Mouse (Mus musculus): ENCODE measurements around the gene Suv39h2. TPM values are rescaled to one million over a fixed set of nuclear protein-coding genes. Genes with fewer than 3 reads are reported as not detected.

Suv39h2 gene
- 3.3 and 3.5 TPM in 2 replicates for polyA plus RNA-seq (2015; fragmentation: Nextera tagmentation; extraction: Ambion mirVana)

DNA sequence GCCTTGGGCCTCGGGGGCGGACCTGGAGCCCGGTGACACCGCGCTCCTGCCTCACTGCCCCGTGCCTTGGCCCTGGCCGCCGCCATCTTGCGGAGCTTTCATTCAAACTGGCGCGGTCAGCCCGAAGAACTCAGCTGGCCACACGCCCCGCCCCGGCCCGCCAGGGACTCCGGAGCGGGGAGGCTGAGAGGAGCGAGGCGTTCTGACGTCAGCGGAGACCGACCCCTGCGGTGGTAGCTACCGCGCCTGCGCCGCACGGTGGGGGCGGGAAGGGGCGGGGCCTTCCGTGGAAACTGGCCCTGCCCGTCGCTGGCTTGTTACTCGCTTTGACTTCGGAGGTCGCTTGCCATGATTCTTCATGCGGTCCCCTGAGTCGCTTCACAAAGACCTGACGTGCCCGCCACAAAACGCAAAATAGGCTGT, at the start of gene Suv39h2:
Gene Suv39h2 (minus strand): TSS at position 171 of the 423 bp plus-strand sequence.
- TF ChIP-seq CTCF (IDR thresholded peaks at IDR 0.05; ENCODE audit: low read depth) (no peak), EP300 (optimal IDR thresholded peaks at IDR 0.05) (no peak)
- no peaks in the 10 kb centered on the region for H3K36me3 ChIP-seq (ENCODE audit: control insufficient read depth, insufficient read depth, low read length)
- H3K4me1 ChIP-seq (replicated peaks; ENCODE audit: control insufficient read depth, insufficient read depth) = no peaks in the 10 kb centered on the region
- DNase-seq (ENCODE audit: low spot score) = peak; percentile 98
- peak within 1 kb of the TSS; percentile 95 for H3K4me3 ChIP-seq (ENCODE audit: low read depth, low read length)
- no peaks in the 10 kb centered on the region for H3K9me3 ChIP-seq (ENCODE audit: control insufficient read depth, low read length)
- ATAC-seq (ENCODE audit: low FRiP score, low TSS enrichment) = peak; percentile 99
- peak within 1 kb of the TSS; percentile 95 for H3K4me2 ChIP-seq (replicated peaks; ENCODE audit: low read depth)
- H3K9ac ChIP-seq (ENCODE audit: low read length) = peak within 1 kb of the TSS; percentile 69
- no peaks in the 10 kb centered on the region for H3K27me3 ChIP-seq (ENCODE audit: control insufficient read depth, insufficient read depth, low read length)
- under 1% methylated on average over 42 of the region's 42 CpGs for WGBS
- H3K27ac ChIP-seq (replicated peaks) = peak within 1 kb of the TSS; percentile 74

DNA sequence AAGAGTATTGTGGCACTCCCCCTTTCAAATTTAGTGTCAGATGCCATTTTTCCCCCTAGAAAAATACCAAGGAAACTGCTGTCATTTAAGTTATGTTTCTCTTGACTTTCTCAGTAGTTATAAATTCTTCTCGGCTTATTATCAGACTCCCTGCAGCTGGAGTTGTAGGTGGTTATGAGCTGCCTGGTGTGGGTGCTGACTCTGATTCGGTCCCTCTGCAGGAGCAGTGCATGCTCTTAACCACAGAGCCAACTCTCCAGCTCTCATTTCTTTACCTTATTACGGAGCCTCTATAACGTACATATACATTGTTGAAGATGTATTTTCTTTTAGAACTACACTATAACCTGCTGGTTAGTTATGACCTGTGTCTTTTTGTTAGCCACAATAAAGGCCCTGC, 47.7 kb upstream of the Suv39h2 start:
- Histone ChIP-seq H3K36me3 (ENCODE audit: control insufficient read depth, insufficient read depth, low read length) (no peaks in the 10 kb centered on the region), H3K9ac (ENCODE audit: low read length) (no peak overlapping the region), H3K4me3 (ENCODE audit: low read depth, low read length) (no peak overlapping the region), H3K9me3 (ENCODE audit: control insufficient read depth, low read length) (no peaks in the 10 kb centered on the region), H3K27ac (replicated peaks) (no peak overlapping the region), H3K4me1 (replicated peaks; ENCODE audit: control insufficient read depth, insufficient read depth) (no peaks in the 10 kb centered on the region), H3K4me2 (replicated peaks; ENCODE audit: low read depth) (no peak overlapping the region), H3K27me3 (ENCODE audit: control insufficient read depth, insufficient read depth, low read length) (no peaks in the 10 kb centered on the region)
- TF ChIP-seq EP300 (optimal IDR thresholded peaks at IDR 0.05) = no peak
- 73% methylated on average over 4 of the region's 4 CpGs for WGBS
- no peak for ATAC-seq (ENCODE audit: low FRiP score, low TSS enrichment)
- DNase-seq (ENCODE audit: low spot score) = no peak

DNA sequence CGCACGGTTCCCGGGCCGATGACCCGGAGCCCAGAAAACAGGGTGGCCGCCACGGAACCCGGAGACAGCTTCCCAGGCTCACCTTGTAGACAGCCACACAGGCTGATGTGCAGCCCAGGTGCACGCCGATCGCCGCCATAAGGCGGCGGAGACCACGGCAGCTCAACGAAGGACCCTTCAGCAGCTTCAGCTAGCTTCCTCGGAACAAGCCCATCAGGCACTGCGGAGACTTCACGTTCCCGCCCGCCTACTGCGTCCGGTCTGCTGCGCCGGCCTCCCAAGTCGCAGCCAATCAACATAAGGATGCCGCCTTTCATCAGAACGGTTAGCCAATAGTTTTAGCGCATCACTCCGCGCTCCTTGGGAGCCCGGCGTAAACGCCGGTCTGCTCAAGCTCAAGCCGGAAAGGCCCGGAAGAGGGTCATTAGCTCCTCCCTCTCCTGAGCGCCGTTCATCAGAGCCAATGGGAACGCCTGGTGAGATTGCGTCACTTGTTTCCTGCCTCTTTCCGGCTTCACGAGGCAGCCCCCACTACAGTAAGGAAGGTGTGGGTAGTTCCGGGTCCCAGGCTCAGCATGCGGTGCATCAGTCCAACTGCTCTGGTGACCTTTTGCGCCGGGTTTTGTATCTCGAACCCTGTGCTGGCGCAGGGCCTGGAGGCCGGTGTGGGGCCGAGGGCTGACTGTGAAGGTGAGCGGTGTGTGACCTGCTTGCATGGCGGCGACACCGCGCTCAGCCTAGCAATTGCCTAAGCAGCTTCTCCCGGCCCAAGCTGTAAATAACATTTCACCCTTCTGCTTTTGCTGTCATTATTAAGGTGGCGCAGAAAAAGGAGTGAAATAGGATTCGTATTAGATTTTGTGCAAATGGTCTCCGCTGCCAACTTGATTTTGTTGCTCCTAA, 38.0 kb upstream of the Suv39h2 start, which contains the start of the genes Gm45902, Hspa14 and Cdnf:
Gene Gm45902 (minus strand): TSS at position 239 of the 903 bp plus-strand sequence.
Gene Hspa14 (minus strand): TSS at position 263 of the 903 bp plus-strand sequence.
Gene Cdnf (plus strand): TSS at position 479 of the 903 bp plus-strand sequence.
- WGBS = under 1% methylated on average over 60 of the region's 60 CpGs
- no peaks in the 10 kb centered on the region for H3K4me1 ChIP-seq (replicated peaks; ENCODE audit: control insufficient read depth, insufficient read depth)
- peak within 1 kb of the TSS; percentile 71 for H3K4me3 ChIP-seq (ENCODE audit: low read depth, low read length)
- peak within 1 kb of the TSS; percentile 85 for H3K27ac ChIP-seq (replicated peaks)
- H3K4me2 ChIP-seq (replicated peaks; ENCODE audit: low read depth) = peak within 1 kb of the TSS; percentile 77
- ATAC-seq (ENCODE audit: low FRiP score, low TSS enrichment) (peak; percentile 100), DNase-seq (ENCODE audit: low spot score) (peak; percentile 96)
- no peaks in the 10 kb centered on the region for H3K9me3 ChIP-seq (ENCODE audit: control insufficient read depth, low read length)
- peak; percentile 33; the same call in 1 of the 2 replicates for TF ChIP-seq CTCF (IDR thresholded peaks at IDR 0.05; ENCODE audit: low read depth)
- TF ChIP-seq EP300 (optimal IDR thresholded peaks at IDR 0.05) = no peak
- peak within 1 kb of the TSS; percentile 77 for H3K9ac ChIP-seq (ENCODE audit: low read length)
- no peaks in the 10 kb centered on the region; the same call in 1 of the 2 replicates for H3K36me3 ChIP-seq (ENCODE audit: control insufficient read depth, insufficient read depth, low read length)
- no peaks in the 10 kb centered on the region for H3K27me3 ChIP-seq (ENCODE audit: control insufficient read depth, insufficient read depth, low read length)

DNA sequence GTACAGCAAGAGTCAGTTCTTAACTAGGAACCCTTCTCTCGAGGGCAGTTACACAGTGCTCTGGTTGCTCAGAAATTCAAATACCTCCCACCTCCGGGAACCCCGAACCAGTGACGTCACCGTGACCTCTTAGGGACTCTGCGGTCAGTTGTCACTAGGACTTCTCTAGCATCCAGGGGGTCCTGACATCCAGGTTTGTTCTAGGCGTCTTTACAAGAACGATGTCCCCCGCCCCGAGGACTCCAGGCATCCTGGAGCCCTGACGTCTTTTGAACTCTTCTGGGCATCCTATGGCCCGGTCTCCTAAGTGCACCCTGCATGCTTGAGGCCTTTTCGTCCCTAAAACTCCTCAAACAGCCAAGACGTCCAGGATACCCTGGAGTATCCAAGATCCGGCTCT, 37.2 kb upstream of the Suv39h2 start:
- H3K27ac ChIP-seq (replicated peaks) = peak overlapping the region; percentile 78
- H3K4me3 ChIP-seq (ENCODE audit: low read depth, low read length) = peak overlapping the region; percentile 71
- no peaks in the 10 kb centered on the region; the same call in 1 of the 2 replicates for H3K36me3 ChIP-seq (ENCODE audit: control insufficient read depth, insufficient read depth, low read length)
- WGBS = 1% methylated on average over 15 of the region's 15 CpGs
- DNase-seq (ENCODE audit: low spot score) = peak; percentile 36
- peak overlapping the region; percentile 77 for H3K9ac ChIP-seq (ENCODE audit: low read length)
- H3K9me3 ChIP-seq (ENCODE audit: control insufficient read depth, low read length) = no peaks in the 10 kb centered on the region
- ATAC-seq (ENCODE audit: low FRiP score, low TSS enrichment) = no peak
- H3K27me3 ChIP-seq (ENCODE audit: control insufficient read depth, insufficient read depth, low read length) = no peaks in the 10 kb centered on the region
- peak overlapping the region; percentile 77 for H3K4me2 ChIP-seq (replicated peaks; ENCODE audit: low read depth)
- no peak for TF ChIP-seq CTCF (IDR thresholded peaks at IDR 0.05; ENCODE audit: low read depth)
- H3K4me1 ChIP-seq (replicated peaks; ENCODE audit: control insufficient read depth, insufficient read depth) = no peaks in the 10 kb centered on the region

GRCm38 (mm10) chr2:3500886-3501285, 26.1 kb upstream of the Suv39h2 start:
- H3K9ac ChIP-seq (ENCODE audit: low read length) = no peak overlapping the region
- no peaks in the 10 kb centered on the region for H3K27me3 ChIP-seq (ENCODE audit: control insufficient read depth, insufficient read depth, low read length)
- ATAC-seq (ENCODE audit: low FRiP score, low TSS enrichment) = no peak
- DNase-seq (ENCODE audit: low spot score) = no peak
- 92% methylated on average over 5 of the region's 5 CpGs for WGBS
- H3K27ac ChIP-seq (replicated peaks) = no peak overlapping the region
- no peaks in the 10 kb centered on the region for H3K9me3 ChIP-seq (ENCODE audit: control insufficient read depth, low read length)
- peaks cover 27% of the 10 kb centered on the region for H3K36me3 ChIP-seq (ENCODE audit: control insufficient read depth, insufficient read depth, low read length)
- H3K4me3 ChIP-seq (ENCODE audit: low read depth, low read length) = no peak overlapping the region
- no peaks in the 10 kb centered on the region for H3K4me1 ChIP-seq (replicated peaks; ENCODE audit: control insufficient read depth, insufficient read depth)
- H3K4me2 ChIP-seq (replicated peaks; ENCODE audit: low read depth) = no peak overlapping the region
- no peak for TF ChIP-seq CTCF (IDR thresholded peaks at IDR 0.05; ENCODE audit: low read depth)
- TF ChIP-seq EP300 (optimal IDR thresholded peaks at IDR 0.05) = no peak

DNA sequence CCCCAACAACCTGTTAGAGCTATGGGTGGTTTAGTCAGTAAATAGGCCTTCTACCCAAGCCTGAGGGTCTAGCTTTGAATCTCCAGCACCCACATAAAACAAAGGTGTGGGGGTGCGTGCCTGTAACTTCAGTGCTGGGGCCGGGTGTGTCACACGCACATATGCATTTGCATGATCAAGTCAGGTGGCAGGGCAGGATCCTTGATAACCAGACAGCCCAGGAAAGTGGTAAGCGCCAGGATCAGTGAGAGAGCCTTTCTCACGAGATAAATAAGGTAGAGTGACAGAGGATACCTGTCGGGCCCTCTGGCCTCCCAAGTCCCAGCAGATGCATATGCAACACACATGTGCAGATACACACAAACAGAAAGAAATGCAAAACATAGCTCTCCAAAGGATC, 24.7 kb upstream of the Suv39h2 start:
- TF ChIP-seq EP300 (optimal IDR thresholded peaks at IDR 0.05) (no peak), CTCF (IDR thresholded peaks at IDR 0.05; ENCODE audit: low read depth) (no peak)
- Histone ChIP-seq H3K9me3 (ENCODE audit: control insufficient read depth, low read length) (no peaks in the 10 kb centered on the region), H3K36me3 (ENCODE audit: control insufficient read depth, insufficient read depth, low read length) (peaks cover 26% of the 10 kb centered on the region), H3K27ac (replicated peaks) (no peak overlapping the region), H3K27me3 (ENCODE audit: control insufficient read depth, insufficient read depth, low read length) (no peaks in the 10 kb centered on the region), H3K4me2 (replicated peaks; ENCODE audit: low read depth) (no peak overlapping the region), H3K4me3 (ENCODE audit: low read depth, low read length) (no peak overlapping the region), H3K4me1 (replicated peaks; ENCODE audit: control insufficient read depth, insufficient read depth) (no peaks in the 10 kb centered on the region), H3K9ac (ENCODE audit: low read length) (no peak overlapping the region)
- DNase-seq (ENCODE audit: low spot score) (no peak), ATAC-seq (ENCODE audit: low FRiP score, low TSS enrichment) (no peak)
- WGBS = 84% methylated on average over 6 of the region's 6 CpGs
